Mouse (Mus musculus): ENCODE results near the gene Nrp2.

Nrp2 gene

GRCm38 (mm10) chr1:62782573-62782972, 79.5 kb downstream of the Nrp2 start:
- DNase-seq (ENCODE audit: low read depth, low spot score): no peak

DNA sequence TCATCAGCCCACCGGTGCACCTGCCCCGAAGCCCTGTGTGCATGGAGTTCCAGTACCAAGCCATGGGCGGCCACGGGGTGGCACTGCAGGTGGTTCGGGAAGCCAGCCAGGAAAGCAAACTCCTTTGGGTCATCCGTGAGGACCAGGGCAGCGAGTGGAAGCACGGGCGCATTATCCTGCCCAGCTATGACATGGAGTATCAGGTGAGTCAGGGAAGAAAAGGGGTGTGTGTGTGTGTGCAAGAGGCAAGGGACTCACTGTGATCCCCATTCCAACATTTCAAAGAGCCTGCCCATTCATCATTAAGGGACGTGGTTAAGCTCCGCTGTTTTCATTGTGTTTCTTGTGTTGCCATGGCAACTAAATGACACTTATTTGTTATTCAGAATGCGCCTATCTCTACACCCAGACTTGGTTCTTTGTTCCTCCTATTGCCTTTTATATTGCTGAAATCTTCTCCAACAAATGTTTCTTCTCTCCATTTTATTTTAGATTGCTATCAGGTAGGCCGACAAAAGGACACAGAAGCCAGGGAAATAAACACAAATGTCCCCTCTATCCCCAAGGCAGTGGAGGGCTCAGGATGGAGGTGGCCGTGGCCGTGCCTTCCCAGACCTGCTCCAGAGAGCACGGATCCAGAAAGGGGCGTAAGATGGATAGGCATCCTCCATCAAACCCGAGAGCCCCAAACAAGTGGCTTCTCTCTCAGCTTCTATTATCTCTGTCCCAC, 80.4 kb downstream of the Nrp2 start:
- DNase-seq (ENCODE audit: low read depth, low spot score): no peak

DNA sequence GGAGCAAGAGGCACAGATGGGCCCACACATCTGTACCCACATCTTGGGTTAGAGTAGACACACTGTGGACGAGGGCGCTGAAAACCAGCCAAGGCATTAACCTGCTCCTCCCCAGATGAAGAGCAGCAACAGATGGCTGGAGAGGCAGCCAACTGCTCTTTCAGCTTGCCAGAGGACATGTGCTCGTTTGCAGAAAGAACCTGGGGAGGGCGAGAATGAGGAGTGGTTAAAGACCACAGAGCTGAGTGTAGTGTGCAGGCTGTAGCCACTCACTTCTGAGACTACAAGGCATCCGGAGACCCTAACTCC, 81.0 kb downstream of the Nrp2 start:
- DNase-seq (ENCODE audit: low read depth, low spot score): no peak

GRCm38 (mm10) chr1:62786255-62786654, 83.2 kb downstream of the Nrp2 start:
- no peak for DNase-seq (ENCODE audit: low read depth, low spot score)

- no peak for DNase-seq (ENCODE audit: low read depth, low spot score)
Observed at GRCm38 (mm10) chr1:62787546-62787945, 84.5 kb downstream of the Nrp2 start.

GRCm38 (mm10) chr1:62794223-62794895, 91.3 kb downstream of the Nrp2 start:
- peak; percentile 65 for DNase-seq (ENCODE audit: low read depth, low spot score)

GRCm38 (mm10) chr1:62794896-62795255, 91.8 kb downstream of the Nrp2 start:
- DNase-seq (ENCODE audit: low read depth, low spot score): no peak

DNA sequence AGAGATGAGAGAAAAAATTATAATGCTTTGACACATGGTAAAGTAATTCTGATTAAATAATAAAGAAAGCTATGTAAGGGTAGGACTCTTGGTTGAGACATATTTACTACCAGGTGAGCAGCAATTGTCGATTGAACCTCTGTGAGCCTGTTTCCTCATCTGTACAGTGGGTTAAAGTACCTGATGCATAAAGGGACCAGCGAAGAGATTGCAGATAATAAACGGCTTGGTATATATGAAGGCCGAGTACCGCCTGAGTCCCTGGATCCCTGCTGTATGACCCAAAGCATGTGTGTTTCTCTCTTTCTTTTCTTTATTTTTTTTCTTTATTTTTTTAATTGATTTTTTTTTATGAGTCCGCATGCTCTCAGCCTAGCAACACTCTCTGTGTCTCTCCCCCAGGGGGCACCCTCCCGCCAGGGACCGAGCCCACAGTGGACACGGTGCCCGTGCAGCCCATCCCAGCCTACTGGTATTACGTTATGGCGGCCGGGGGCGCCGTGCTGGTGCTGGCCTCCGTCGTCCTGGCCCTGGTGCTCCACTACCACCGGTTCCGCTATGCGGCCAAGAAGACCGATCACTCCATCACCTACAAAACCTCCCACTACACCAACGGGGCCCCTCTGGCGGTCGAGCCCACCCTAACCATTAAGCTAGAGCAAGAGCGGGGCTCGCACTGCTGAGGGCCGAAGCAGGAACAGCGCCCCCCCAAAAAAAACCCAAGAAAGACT, 92.4 kb downstream of the Nrp2 start:
- DNase-seq (ENCODE audit: low read depth, low spot score): no peak

DNA sequence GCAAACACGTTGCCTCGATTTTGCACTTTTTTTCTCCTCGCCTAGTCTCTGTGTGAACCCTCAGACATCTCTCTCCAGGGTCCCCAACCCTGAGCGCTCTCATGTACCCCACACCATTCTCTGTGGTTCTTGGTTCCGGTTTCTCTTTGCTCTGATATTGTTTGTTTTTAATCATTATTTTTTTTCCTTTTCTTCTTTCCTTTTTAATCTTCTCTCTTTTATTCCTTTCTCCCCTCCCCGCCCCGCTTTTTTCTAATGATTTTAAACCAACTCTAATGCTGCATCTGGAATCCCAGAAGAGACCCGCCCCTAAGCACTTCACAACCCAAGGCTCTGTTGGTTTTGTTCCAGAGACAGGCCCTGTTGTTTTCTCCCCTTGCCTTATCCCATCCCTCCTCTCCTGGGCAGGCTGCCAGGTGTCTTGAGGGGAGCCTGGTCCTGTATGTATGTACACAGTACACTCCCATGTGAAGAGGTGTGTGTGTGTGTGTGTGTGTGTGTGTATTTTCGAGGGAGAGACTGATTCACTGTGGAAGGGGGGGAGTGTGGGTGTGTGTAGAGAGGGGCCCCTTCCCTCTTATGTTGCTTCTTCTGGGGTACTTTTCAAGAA, 93.1 kb downstream of the Nrp2 start:
- no peak for DNase-seq (ENCODE audit: low read depth, low spot score)

DNA sequence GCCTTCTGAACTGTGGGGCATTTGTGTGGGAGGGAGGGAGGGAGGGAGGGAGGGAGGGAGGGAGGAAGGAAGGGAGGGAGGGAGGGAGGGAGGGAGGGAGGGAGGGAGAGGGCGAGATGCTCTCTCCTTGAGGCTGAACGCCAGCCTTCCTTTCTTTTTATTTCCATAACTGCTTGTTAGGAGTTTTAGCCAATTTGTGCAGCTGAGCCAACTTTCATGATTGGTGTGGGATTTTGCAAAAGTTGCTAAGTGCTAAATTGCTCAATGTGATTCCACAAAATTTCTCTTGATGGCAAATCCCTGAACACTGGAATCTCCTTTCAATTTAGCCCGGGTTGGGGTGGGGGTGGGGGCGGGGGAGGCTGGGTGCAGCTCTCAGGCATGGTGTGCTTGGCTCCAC, 96.3 kb downstream of the Nrp2 start:
- no peak for DNase-seq (ENCODE audit: low read depth, low spot score)

DNA sequence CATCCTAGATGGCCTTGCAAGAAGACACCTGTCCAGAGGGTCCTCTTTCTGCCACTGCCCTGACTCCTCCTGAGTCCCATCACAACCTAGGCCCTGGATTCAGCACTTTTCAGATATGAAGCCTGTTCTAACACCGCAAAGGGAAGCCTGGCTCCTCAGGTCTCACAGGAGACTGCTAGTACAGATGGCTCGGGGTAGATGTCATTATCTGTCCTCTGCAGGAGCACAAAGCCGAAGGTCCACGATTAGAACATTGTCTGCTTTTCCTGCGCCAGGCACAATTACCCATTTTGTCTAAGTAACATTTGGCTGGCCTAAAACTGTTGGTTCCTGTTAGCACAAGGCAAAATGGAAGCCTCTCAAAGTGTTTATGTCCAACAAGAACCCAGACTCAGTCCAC, 97.3 kb downstream of the Nrp2 start:
- no peak for DNase-seq (ENCODE audit: low read depth, low spot score)

DNA sequence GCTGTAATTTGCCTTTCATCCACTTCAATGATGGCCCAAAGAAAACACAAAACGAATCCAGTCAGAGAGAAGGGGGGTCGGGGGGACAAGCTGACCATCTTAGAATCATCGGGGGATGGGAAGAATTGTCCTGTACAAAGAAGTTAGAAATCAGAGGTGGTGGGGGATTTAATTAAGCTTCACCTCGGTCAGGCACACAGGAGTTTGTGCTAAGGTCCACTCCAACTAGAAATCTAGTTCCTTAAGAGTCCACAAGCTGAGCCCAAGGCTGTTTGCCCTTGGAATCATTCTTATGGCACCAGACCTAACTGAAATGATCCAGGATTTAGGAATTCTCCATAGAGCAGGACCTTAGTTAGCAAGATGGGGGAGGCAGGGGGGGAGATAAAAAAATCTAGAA, 98.3 kb downstream of the Nrp2 start:
- no peak for DNase-seq (ENCODE audit: low read depth, low spot score)

DNA sequence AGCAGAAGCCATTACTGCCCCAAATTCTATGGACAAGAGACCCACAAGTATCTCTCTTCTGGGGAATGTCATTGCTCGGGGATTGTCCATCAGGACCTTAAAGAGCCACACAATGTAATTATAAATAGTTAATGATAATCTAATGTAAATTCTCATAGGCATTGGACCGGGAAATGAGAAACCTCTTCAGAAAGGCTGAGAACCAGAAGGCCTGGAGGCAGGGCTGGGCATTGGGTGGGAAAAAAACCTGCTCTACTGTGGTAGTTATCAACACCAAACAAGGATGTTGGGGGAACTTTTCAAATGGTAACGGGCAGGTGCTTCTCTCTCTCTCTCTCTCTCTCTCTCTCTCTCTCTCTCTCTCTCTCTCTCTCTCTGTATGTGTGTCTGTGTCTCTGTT, 98.8 kb downstream of the Nrp2 start:
- DNase-seq (ENCODE audit: low read depth, low spot score): no peak

- DNase-seq (ENCODE audit: low read depth, low spot score): no peak
Observed at GRCm38 (mm10) chr1:62803544-62803943, 100.5 kb downstream of the Nrp2 start.

- no peak for DNase-seq (ENCODE audit: low read depth, low spot score)
Observed at GRCm38 (mm10) chr1:62806014-62806413, 102.9 kb downstream of the Nrp2 start.

GRCm38 (mm10) chr1:62808395-62808794, 105.3 kb downstream of the Nrp2 start:
- no peak for DNase-seq (ENCODE audit: low read depth, low spot score)

DNA sequence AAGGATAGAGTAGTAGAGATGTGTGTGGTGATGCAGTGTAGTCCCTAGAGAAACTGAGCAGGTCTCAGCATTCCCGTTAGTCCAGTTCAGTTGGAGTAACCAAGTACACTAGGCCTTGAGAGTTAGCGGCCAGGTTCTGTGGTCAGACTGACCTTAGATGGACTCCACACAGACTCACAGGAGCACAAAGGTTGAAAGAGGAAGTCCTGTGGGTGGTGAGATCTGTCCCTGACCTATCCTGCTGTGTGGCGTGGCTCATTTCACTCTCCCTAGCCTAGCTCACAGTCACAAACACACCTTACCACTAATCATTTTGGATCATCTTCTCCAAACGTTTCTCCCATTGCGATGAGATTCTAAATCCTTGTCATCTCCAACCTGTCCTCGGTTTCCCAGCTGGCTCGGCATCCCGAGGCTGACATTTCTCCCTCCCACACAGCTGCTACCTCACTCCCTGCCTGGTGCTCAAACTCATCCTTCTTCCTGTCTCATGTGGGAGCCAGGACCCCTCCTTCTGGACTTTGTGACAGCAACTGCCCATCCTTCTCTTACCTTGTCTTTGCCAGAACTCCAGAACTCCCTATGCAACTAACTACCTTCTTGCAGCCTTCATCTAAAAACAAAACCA, 106.6 kb downstream of the Nrp2 start:
- DNase-seq (ENCODE audit: low read depth, low spot score): no peak

- no peak for DNase-seq (ENCODE audit: low read depth, low spot score)
Observed at GRCm38 (mm10) chr1:62811141-62811540, 108.1 kb downstream of the Nrp2 start.

- DNase-seq (ENCODE audit: low read depth, low spot score): no peak
Observed at GRCm38 (mm10) chr1:62812701-62813684, 109.9 kb downstream of the Nrp2 start.

DNA sequence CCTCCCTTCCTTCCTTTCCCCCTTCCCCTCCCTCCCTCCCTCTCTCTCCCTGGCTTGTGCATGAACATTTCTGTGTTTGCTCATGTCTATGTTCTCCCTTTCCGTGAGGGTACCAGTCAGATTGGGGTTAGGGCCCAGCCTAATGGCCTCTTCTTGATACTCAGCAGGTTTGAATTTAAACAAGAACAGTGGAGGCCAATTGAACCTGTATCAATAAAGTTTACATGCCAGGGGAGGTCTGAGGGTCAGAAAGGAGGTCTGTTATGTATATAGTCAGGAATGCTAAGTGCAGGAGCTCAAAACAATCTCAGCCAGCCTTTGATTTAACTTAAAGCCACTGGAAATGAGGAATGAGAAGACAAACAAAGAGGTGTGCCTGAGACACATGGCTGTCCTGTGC, 110.9 kb downstream of the Nrp2 start:
- DNase-seq (ENCODE audit: low read depth, low spot score): no peak

DNA sequence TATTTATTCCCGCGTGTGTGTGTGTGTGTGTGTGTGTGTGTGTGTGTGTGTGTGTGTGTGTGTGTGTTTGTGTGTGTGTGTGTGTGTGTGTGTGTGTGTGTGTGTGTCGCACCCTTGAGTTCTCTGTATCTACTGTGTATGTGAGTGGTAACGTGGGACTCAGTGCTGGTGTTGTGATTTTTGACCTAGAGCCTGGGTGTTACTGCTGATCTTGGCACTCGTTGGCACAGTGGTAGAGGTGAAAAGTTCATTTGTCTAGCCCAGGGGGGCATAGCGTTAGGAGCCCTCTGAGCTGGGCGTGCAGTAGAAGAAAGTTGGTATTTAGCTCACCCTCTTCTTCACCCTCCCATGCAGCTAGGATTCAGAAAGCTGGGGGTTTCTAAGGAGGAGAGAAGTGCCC, 114.5 kb downstream of the Nrp2 start:
- DNase-seq (ENCODE audit: low read depth, low spot score): no peak

All from brain, embryonic 18.5 days (tissue).